Mouse (Mus musculus): ENCODE data around the gene Adamtsl4.

DNA sequence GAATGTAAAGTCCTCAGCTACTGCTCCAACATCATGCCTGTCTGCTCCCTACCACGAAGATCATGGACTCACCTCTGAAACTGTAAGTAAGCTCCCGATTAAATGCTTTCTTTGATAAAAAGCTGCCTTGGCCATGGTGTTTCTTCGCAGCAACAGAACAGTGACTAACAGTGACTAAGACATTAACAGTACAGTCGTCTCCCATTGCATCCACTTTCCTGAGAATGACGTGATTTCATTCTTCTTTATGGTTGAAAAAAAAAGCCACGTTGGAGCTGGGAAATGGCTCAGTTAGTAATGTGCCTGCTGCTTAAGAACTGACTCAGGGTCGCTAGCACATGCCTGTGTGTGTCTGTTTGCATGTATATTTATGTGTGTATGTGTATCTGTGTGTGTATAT lies 38.1 kb upstream of the Adamtsl4 start:
- no peak for TF ChIP-seq CTCF (IDR thresholded peaks at IDR 0.05)
- no peak for TF ChIP-seq POLR2A (IDR thresholded peaks at IDR 0.05; ENCODE audit: insufficient read depth, low read depth, low read length)
